Mouse (Mus musculus) midbrain, embryonic 15.5 days (tissue): ENCODE data around the gene Grid1. TPM values are rescaled to one million over a fixed set of nuclear protein-coding genes. Genes with fewer than 3 reads are reported as not detected.

Experiments
- ATAC-seq: fragments of 200-750 bp; cut with Nextera tagmentation; replicated peaks from 2 replicates; pipeline ENCODE4 v1.8.0; 2017; ENCODE audit warnings: moderate TSS enrichment
- H3K27ac ChIP-seq: fragments of 300-500 bp; sonication (generic); 2 replicates; pipeline ENCODE4 v1.5.1; 2015; ENCODE audit warnings: mild to moderate bottlenecking, inconsistent platforms
- H3K27me3 ChIP-seq: fragments of 300-500 bp; sonication (generic); replicated peaks from 2 replicates; pipeline ENCODE4 v1.6.1; 2015; ENCODE audit warnings: inconsistent platforms
- H3K36me3 ChIP-seq: fragments of 300-500 bp; sonication (generic); replicated peaks from 2 replicates; pipeline ENCODE4 v1.6.1; 2015; ENCODE audit warnings: inconsistent platforms
- H3K4me1 ChIP-seq: fragments of 300-500 bp; sonication (generic); 2 replicates; pipeline ENCODE4 v1.6.1; 2015; ENCODE audit warnings: inconsistent platforms
- H3K4me2 ChIP-seq: fragments of 300-500 bp; sonication (generic); 2 replicates; pipeline ENCODE4 v1.6.1; 2015; ENCODE audit warnings: inconsistent platforms, mild to moderate bottlenecking, moderate library complexity
- H3K4me3 ChIP-seq: fragments of 300-500 bp; sonication (generic); 2 replicates; pipeline ENCODE4 v1.5.1; 2015; ENCODE audit warnings: mild to moderate bottlenecking, inconsistent platforms
- H3K9ac ChIP-seq: fragments of 300-500 bp; sonication (generic); 2 replicates; pipeline ENCODE4 v1.6.1; 2015; ENCODE audit warnings: mild to moderate bottlenecking, inconsistent platforms
- H3K9me3 ChIP-seq: fragments of 300-500 bp; sonication (generic); 2 replicates; pipeline ENCODE4 v1.6.1; 2016; ENCODE audit warnings: inconsistent platforms
- WGBS: fragments of 180-500 bp; shearing (Covaris S2); methylation state at CpG from one replicate; pipeline ENCODE4 v1.1.7; 2015; ENCODE audit warnings: mixed read lengths; 5-methylcytosine and 5-hydroxymethylcytosine counted together
- polyA plus RNA-seq: library from polyadenylated mRNA; unstranded; fragments of >200 nt; fragmentation: Nextera tagmentation; extraction: Ambion mirVana; gene quantifications from 2 replicates; pipeline ENCODE4 v1.2.1, GENCODE M21; 2015

Grid1 gene
- polyA plus RNA-seq, 1 experiment from 2014 or later, result 8.8 TPM

DNA sequence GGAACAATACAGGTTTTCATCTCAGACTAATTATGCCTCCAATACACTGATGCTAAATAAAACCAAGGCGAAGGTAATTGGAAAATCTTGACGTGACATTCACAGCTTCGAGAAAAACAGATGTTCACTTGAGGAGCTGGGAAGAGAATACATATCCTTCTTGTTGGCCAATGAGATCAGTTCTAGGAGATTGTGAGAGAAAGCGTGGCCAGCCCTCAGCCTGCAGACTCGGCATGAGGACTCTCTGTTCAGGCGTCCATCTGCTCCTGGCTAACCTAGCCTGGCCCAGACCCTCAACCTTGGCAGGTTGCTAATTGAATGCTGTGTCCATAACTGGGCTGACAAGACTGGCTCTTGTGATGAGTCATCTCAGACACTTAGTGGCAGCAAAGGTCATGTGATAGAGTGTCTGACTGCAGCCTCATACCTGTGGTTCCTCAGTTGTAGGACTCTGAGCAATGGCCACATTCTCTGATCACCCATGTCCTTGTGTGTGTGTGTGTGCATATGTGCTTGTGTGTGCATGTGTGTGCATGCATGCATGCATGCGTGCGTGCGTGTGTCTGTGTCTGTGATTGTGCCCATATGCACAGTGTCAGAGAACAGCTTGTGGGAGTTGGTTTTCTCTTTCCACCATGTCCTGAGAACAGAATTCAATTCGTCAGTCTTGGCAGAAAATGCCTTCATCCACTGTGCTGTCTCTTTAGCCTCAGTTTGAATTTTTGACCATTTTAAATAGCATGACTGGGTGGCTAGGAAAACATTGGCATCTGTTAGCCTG is 225.2 kb downstream of the Grid1 start:
- Histone ChIP-seq H3K4me2 (no peak overlapping the region), H3K36me3 (no peaks in the 10 kb centered on the region), H3K9me3 (no peaks in the 10 kb centered on the region), H3K9ac (no peak overlapping the region), H3K27ac (no peak overlapping the region), H3K4me3 (no peak overlapping the region), H3K4me1 (no peaks in the 10 kb centered on the region), H3K27me3 (no peaks in the 10 kb centered on the region)
- 83% methylated on average over 10 of the region's 10 CpGs for WGBS
- no peak for ATAC-seq

DNA sequence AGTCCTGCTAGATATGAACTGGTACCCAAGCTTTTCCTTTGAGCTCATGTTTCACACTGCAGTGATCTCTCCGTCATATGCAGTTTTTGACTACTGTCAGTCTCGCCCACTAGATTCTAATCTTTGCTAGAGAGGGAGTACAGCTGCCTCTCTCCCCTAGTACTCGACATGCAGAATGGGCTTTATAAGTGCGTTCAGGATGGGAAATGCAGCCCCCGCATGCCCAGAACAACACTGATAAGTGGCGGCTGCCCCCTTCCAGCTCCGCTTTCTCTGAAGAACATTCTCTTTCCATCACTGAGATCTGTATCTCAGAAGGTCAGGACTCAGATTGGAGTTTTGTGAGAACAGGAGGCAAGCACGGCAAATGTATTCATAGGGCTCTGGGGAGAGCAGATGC is 229.3 kb downstream of the Grid1 start:
- no peaks in the 10 kb centered on the region for H3K4me1 ChIP-seq
- H3K9ac ChIP-seq, result no peak overlapping the region
- no peaks in the 10 kb centered on the region for H3K27me3 ChIP-seq
- H3K36me3 ChIP-seq, result no peaks in the 10 kb centered on the region
- no peak overlapping the region for H3K27ac ChIP-seq
- H3K4me3 ChIP-seq, result no peak overlapping the region
- WGBS, result 81% methylated on average over 8 of the region's 8 CpGs
- no peak for ATAC-seq
- no peak overlapping the region for H3K4me2 ChIP-seq
- no peaks in the 10 kb centered on the region for H3K9me3 ChIP-seq

DNA sequence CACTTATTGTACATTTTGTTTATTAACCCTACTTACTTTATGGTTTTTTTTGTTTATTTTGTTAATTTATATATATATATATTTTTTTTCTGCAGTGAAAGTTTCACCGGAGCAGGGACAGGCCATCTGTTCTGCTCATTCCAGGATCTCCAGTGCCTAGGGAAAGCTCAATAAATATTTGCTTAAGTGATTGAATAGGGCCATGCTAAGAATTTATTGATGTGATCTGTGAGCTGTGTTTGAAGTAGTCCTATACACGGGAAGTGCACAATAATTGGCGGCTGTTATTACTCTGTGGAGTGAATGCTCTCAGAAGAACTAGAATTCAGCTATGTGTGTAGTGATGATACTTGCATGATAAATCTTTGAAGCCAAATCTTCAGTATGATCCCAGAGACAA is 234.2 kb downstream of the Grid1 start:
- H3K27me3 ChIP-seq, result no peaks in the 10 kb centered on the region
- H3K4me2 ChIP-seq, result no peak overlapping the region
- no peak for ATAC-seq
- no peak overlapping the region for H3K27ac ChIP-seq
- no peaks in the 10 kb centered on the region for H3K36me3 ChIP-seq
- WGBS, result 69% methylated on average over 3 of the region's 3 CpGs
- no peak overlapping the region for H3K9ac ChIP-seq
- no peaks in the 10 kb centered on the region for H3K4me1 ChIP-seq
- no peaks in the 10 kb centered on the region for H3K9me3 ChIP-seq
- H3K4me3 ChIP-seq, result no peak overlapping the region

DNA sequence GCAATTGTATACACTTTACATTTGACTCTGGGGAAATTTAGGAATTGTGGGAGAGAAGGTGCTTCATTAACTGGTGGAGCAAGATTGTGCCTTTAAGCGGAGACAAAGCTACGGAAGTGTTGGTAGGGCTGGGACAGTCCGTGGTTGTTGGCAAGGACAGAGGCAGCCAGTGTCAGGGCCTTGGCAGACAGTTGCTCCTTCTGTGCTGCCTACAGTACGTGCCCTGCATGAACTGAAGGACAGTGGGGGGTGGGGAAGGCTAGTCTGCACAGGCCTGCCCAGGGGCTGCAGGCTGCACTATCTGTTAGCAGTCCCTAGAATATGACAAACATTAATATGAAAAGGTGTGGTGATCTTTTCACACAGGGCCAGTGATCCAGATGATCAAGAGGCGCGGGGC is 254.7 kb downstream of the Grid1 start:
- Histone ChIP-seq H3K4me2 (no peak overlapping the region), H3K4me3 (no peak overlapping the region), H3K9ac (no peak overlapping the region), H3K27me3 (no peaks in the 10 kb centered on the region), H3K9me3 (no peaks in the 10 kb centered on the region), H3K36me3 (no peaks in the 10 kb centered on the region), H3K27ac (peak overlapping the region; percentile 1; the same call in 1 of the 2 replicates), H3K4me1 (no peaks in the 10 kb centered on the region)
- 61% methylated on average over 6 of the region's 6 CpGs for WGBS
- ATAC-seq, result peak; percentile 98

GRCm38 (mm10) chr14:35079954-35080353 is 260.0 kb downstream of the Grid1 start:
- Histone ChIP-seq H3K4me1 (no peaks in the 10 kb centered on the region), H3K27me3 (no peaks in the 10 kb centered on the region), H3K9me3 (no peaks in the 10 kb centered on the region), H3K36me3 (no peaks in the 10 kb centered on the region), H3K27ac (no peak overlapping the region), H3K4me2 (no peak overlapping the region), H3K9ac (no peak overlapping the region), H3K4me3 (no peak overlapping the region)
- ATAC-seq, result peak; percentile 62; the same call in 1 of the 2 replicates
- WGBS, result 66% methylated on average over 1 of the region's 1 CpGs

- ATAC-seq, result no peak
- H3K4me1 ChIP-seq, result peaks cover 7% of the 10 kb centered on the region
- no peak overlapping the region for H3K4me2 ChIP-seq
- H3K36me3 ChIP-seq, result no peaks in the 10 kb centered on the region
- 95% methylated on average over 4 of the region's 4 CpGs for WGBS
- H3K9me3 ChIP-seq, result no peaks in the 10 kb centered on the region
- no peaks in the 10 kb centered on the region for H3K27me3 ChIP-seq
- H3K27ac ChIP-seq, result no peak overlapping the region
- no peak overlapping the region for H3K9ac ChIP-seq
- H3K4me3 ChIP-seq, result no peak overlapping the region
Measured at GRCm38 (mm10) chr14:35092646-35093045, 272.7 kb downstream of the Grid1 start.

GRCm38 (mm10) chr14:35093561-35094186 is 273.8 kb downstream of the Grid1 start:
- peak; percentile 48; the same call in 1 of the 2 replicates for ATAC-seq
- no peak overlapping the region for H3K4me2 ChIP-seq
- no peaks in the 10 kb centered on the region for H3K36me3 ChIP-seq
- no peak overlapping the region for H3K27ac ChIP-seq
- peaks cover 7% of the 10 kb centered on the region for H3K4me1 ChIP-seq
- WGBS, result 56% methylated on average over 6 of the region's 6 CpGs
- H3K27me3 ChIP-seq, result no peaks in the 10 kb centered on the region
- H3K9ac ChIP-seq, result no peak overlapping the region
- no peaks in the 10 kb centered on the region for H3K9me3 ChIP-seq
- H3K4me3 ChIP-seq, result no peak overlapping the region

- no peak overlapping the region for H3K9ac ChIP-seq
- H3K27ac ChIP-seq, result no peak overlapping the region
- WGBS, result 32% methylated on average over 9 of the region's 9 CpGs
- peaks cover 7% of the 10 kb centered on the region for H3K4me1 ChIP-seq
- no peak overlapping the region for H3K4me2 ChIP-seq
- no peaks in the 10 kb centered on the region for H3K9me3 ChIP-seq
- no peak overlapping the region for H3K4me3 ChIP-seq
- ATAC-seq, result peak; percentile 55; the same call in 1 of the 2 replicates
- no peaks in the 10 kb centered on the region for H3K36me3 ChIP-seq
- H3K27me3 ChIP-seq, result no peaks in the 10 kb centered on the region
Measured at GRCm38 (mm10) chr14:35095506-35096059, 275.7 kb downstream of the Grid1 start.

DNA sequence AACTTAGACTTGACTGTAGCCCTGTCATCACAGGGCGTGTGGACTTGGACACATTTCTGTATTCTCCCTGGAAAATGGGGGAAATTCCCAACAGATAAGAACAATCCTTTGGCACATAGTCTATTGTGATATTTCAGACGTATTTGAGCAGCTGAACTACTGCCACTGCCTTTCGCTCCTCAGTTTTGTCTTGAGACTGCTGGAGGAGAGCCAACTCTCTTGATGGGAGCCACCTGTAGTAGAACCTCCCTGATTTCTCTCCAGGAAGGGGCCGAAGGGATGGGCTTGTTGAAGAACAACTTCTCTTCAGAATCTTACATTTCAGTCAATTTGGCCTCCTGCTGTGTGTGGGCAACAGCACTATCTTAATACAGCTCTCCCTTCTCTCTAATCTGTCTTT is 276.2 kb downstream of the Grid1 start:
- ATAC-seq, result no peak
- Histone ChIP-seq H3K27me3 (no peaks in the 10 kb centered on the region), H3K9ac (no peak overlapping the region), H3K4me3 (no peak overlapping the region), H3K4me1 (peaks cover 7% of the 10 kb centered on the region), H3K36me3 (no peaks in the 10 kb centered on the region), H3K4me2 (no peak overlapping the region), H3K9me3 (no peaks in the 10 kb centered on the region), H3K27ac (no peak overlapping the region)
- WGBS, result 39% methylated on average over 4 of the region's 4 CpGs

DNA sequence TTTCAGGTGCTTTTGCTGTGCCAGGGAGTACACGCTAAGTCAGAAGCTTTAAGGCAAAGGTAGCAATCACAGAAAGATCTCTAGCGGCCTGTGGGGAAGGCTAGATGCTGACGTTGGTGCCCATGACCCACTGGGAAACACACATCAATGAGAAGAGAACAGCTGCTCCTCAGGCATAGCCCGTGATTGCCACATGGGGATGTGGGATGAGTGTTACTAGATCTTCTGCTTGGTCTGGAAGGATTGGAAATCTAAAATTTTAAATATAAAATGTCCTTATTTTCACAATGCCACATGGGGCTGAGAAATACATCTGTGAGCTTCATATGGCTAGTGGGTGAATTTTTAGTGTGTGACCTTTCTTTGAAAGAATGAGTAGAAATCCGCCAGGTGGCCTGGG is 277.3 kb downstream of the Grid1 start:
- no peak overlapping the region for H3K4me2 ChIP-seq
- H3K9me3 ChIP-seq, result no peaks in the 10 kb centered on the region
- 85% methylated on average over 5 of the region's 5 CpGs for WGBS
- no peak overlapping the region for H3K27ac ChIP-seq
- H3K9ac ChIP-seq, result no peak overlapping the region
- no peak overlapping the region for H3K4me3 ChIP-seq
- H3K4me1 ChIP-seq, result peaks cover 7% of the 10 kb centered on the region
- no peaks in the 10 kb centered on the region for H3K27me3 ChIP-seq
- no peak for ATAC-seq
- no peaks in the 10 kb centered on the region for H3K36me3 ChIP-seq

DNA sequence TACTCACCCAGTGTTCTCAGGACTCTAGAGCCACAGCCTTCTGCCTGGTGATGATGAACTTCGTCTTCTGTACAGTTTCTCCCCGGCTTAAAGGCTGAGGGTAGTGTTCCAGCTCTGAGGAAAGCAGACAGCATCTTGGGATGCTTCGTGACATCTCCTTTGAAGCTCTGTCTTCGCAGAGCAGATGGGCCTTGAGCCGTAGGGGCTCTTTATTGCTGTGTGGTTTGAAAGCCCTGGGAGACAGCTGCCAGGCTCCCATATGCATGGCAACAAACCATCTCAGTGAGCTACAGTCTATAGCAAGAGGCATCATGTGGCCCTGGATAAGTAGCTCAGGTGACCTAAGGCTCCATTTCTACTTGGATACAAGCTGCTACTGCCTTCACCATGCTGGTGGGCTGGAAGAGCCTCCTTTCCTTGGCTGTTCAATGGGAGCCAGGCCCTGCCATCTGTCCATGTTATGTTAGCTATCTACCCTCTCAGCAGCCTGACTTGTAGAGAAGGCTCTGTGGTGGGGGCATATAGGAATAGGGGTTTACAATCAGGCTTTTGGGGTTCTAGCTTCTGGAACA is 283.8 kb downstream of the Grid1 start:
- no peak for ATAC-seq
- Histone ChIP-seq H3K27me3 (no peaks in the 10 kb centered on the region), H3K27ac (no peak overlapping the region), H3K36me3 (no peaks in the 10 kb centered on the region), H3K4me3 (no peak overlapping the region), H3K4me1 (no peaks in the 10 kb centered on the region), H3K9me3 (no peaks in the 10 kb centered on the region), H3K9ac (no peak overlapping the region), H3K4me2 (no peak overlapping the region)
- WGBS, result 93% methylated on average over 5 of the region's 5 CpGs

DNA sequence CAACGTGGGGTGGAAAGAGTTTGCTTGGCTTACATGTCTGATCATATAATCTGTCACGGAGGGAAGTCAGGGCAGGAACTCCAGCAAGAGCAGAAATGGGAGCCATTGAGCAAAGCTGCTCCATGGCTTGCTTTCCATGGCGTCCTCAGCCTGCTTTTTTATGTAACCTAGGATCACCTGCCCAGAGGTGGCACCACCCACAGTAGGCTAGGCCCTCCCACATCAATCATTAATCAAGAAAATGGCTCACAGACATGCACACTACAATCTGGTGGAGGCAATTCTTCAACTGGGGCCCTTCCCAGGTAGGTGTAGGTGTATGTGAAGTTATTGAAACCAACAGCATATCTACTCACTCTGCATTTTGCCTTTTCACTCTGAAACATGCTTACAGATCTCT is 287.7 kb downstream of the Grid1 start:
- no peak for ATAC-seq
- 86% methylated on average over 3 of the region's 3 CpGs for WGBS
- Histone ChIP-seq H3K4me1 (peaks cover 4% of the 10 kb centered on the region; the same call in 1 of the 2 replicates), H3K9ac (no peak overlapping the region), H3K36me3 (no peaks in the 10 kb centered on the region), H3K4me3 (no peak overlapping the region), H3K27me3 (no peaks in the 10 kb centered on the region), H3K27ac (no peak overlapping the region), H3K9me3 (no peaks in the 10 kb centered on the region), H3K4me2 (no peak overlapping the region)
